Comparison of ENCODE assay signal across 16 mouse cellular contexts in the genomic region with DNA sequence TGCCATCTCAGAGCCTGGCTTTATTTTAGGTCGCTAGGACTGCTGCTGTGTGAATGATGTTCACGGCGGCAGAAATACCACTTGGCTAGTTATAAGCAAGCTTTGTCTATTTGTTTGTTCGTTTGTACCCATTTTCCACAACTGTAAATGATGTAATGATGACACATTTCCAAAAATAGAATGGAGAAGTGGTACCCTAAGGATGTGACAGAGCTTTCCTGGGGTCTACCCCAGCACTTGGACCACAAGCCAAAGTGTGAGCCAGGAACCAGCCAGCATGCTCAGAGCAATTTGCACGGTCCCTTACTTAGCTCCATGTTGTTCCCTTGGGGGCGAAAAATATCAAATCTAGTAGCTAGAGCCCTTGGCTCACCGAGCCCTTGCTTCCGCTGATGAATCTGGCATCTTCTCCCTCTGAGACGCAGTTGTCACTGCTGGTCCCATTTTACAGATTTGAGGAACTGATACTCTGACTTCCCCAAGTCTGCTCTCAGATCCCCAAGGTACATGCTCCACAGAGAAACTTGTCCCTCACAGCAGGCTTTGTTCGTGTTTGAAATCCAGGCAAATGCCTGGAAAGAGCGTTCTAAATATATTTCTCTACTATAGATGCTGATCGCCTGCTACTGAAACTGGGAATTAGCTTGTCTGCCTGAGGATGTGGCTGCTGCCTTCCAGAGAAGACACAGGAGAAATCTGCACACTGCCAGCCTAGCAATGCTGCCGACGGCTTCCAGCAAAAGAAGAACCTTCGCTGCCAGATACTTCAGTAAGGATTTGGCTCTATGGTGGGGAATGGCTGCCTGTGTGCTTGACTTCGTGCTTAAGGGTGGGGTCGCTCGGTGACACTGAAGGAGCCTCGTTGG. TPM values are rescaled to one million over a fixed set of nuclear protein-coding genes. Genes with fewer than 3 reads are reported as not detected.
DNase-seq lines count a peak whose midpoint lies in the region; TF ChIP-seq lines count a peak whose summit lies in the region.
"Had no signal": no experiment of that assay in that cellular context is flagged by ENCODE, and none has a peak within 500 bp of the region (broad histone marks: within the 10 kb centered on the region; RNA-seq: fewer than 3 reads in every experiment).

No protein-coding gene starts in this region.

- 0 out of 2 replicates have a peak overlapping the region, but pooled peaks have one; percentile 2 for H3K4me3 ChIP-seq in cortical plate, adult 2 months (ENCODE audit: insufficient read depth, low read length)
- H3K4me3 ChIP-seq: embryonic facial prominence, embryonic 15.5 days; kidney, embryonic 15.5 days; midbrain, embryonic 10.5 days; stomach, embryonic 15.5 days had no signal

- peaks cover 5% of the 10 kb centered on the region for H3K4me1 ChIP-seq in cortical plate, adult 2 months (ENCODE audit: control insufficient read depth, insufficient read depth, low read length)

- no peak for TF ChIP-seq POLR2A in cortical plate, adult 2 months (IDR thresholded peaks at IDR 0.05; ENCODE audit: extremely low read depth, insufficient read depth, low read length)

- TF ChIP-seq CTCF in cortical plate, adult 2 months (IDR thresholded peaks at IDR 0.05; ENCODE audit: extremely low read depth, insufficient read depth, low read length), result no peak

- H3K27ac ChIP-seq in cortical plate, adult 2 months (ENCODE audit: insufficient read depth, low read length), result 0 out of 2 replicates have a peak overlapping the region, but pooled peaks have one; percentile 24
- H3K27ac ChIP-seq: embryonic facial prominence, embryonic 15.5 days; hindbrain, embryonic 14.5 days; kidney, embryonic 15.5 days; midbrain, embryonic 10.5 days; stomach, embryonic 15.5 days had no signal

- peak; percentile 26 for DNase-seq in layer of hippocampus, adult 11-12 months (ENCODE audit: low spot score)
- no peak for DNase-seq in layer of hippocampus, postnatal 14 days (ENCODE audit: low spot score in 2 of 2)
- DNase-seq in spleen, postnatal 36 days (ENCODE audit: low spot score in 2 of 2), result peak; percentile 19 to 30
- DNase-seq in spleen, postnatal 10 days (ENCODE audit: low spot score in 2 of 2), result no peak
- peak; percentile 45 for DNase-seq in telencephalon, adult 2 months (ENCODE audit: low read depth, low spot score)
- DNase-seq in cerebellum, adult 8-10 months, result no peak
- no peak for DNase-seq in urinary bladder, postnatal 4 days (ENCODE audit: low spot score in 2 of 2)
- DNase-seq: adrenal gland, adult 2 months; lung, embryonic 14.5 days; thymus, postnatal 14 days had no signal

RNA-seq across cellular contexts. Expression of a gene that starts 2.8 kb away (rescaled TPM):
- total RNA-seq in layer of hippocampus, postnatal 14 days (2021), result 10 to 100 TPM in 1 of 2 experiments, 1 to 10 TPM in 1; 9.9 to 10.9 TPM
- 9.1 and 10.4 TPM in 2 replicates for polyA plus RNA-seq in cortical plate, adult 2 months (2012; rRNA removed)

RNA-seq across cellular contexts. Expression of a gene that starts 31.3 kb away (rescaled TPM):
- 1 to 10 TPM; 2.9 to 3.2 TPM for total RNA-seq in layer of hippocampus, postnatal 14 days (2021)
- polyA plus RNA-seq in cortical plate, adult 2 months (2012; rRNA removed), result 0.86 and 1.2 TPM in 2 replicates

Comparison
In these comparisons a context has a peak if more than half of its experiments do, and no peak if none do; other contexts are left out.
1. DNase-seq: peak in layer of hippocampus, adult 11-12 months (single experiment), spleen, postnatal 36 days (2 of 2) and telencephalon, adult 2 months (single experiment); none in layer of hippocampus, postnatal 14 days (0 of 2), spleen, postnatal 10 days (0 of 2), cerebellum, adult 8-10 months (single experiment) and urinary bladder, postnatal 4 days (0 of 2).